Mouse (Mus musculus) megakaryocyte-erythroid progenitor cell, adult 5-6 weeks (primary cell): ENCODE data around the gene Krtap4-13. TPM values are rescaled to one million over a fixed set of nuclear protein-coding genes. Genes with fewer than 3 reads are reported as not detected.
"Not testable (repeated sequence)": the region's sequence is repeated elsewhere in the genome, so short reads cannot be mapped to it uniquely, and the experiment has no call there.

ENCODE experiments used
- ATAC-seq: replicated peaks from 2 replicates; pipeline ENCODE4 v1.8.0; 2016; ENCODE audit warnings: mild to moderate bottlenecking, inconsistent platforms; ENCODE audit not compliant: severe bottlenecking, poor library complexity, low FRiP score, low TSS enrichment
- total RNA-seq, 2 experiments: library from RNA; stranded (forward) in 1 of 2; stranded (reverse) in 1 of 2; fragments of 200-1000, 215-1000 nt in 1 of 2; fragments of >200 nt in 1 of 2; fragmentation: Nextera tagmentation in 1 of 2; gene quantifications; 2 replicates each; pipeline ENCODE4 v1.2.3; 2014 to 2017

Gene Krtap4-13
- total RNA-seq (2014; fragmentation: Nextera tagmentation) (not detected in 2 replicates), total RNA-seq (2017) (not detected in 2 replicates)

DNA sequence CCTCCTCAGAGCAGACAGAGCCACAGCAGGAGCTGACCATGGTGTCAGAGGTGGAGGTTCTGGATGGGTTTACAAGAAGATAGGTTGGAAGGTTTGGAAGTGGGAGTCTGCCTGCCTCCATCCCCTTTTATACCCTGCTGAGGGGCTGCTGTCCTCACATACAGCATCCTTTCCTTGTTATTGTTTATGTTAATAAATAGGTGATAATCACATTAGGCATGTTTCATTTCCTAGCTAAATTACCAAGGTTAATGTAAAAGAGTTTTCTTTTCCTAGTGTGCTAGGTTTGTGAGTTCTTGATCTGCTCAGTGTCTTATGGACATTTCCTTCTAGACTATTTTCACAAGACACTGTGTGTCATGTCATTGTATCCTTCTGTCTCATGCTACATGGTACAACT, at the start of gene Krtap4-13:
Krtap4-13 (minus strand) TSS at position 101 of the 400 bp plus-strand sequence.
- not testable (repeated sequence) for ATAC-seq

DNA sequence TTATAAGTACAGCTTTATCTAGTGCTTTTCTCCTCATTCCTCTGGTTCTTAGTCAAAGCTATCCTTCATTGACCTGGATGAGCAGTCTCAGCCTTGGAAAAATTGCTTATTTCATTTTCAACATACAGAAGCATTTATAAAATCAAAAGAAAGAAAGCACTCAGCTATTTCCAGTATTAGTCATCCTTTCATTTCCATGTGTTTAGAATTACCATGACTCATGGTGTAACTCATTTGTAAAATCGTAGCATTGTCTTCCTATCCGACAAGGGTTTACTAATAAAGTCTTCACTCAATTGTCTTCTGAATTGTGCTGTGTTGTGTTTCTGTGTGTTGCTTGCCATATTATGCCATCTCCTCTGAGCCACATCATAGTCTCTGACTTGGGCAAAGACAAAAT, 49.1 kb upstream of the Krtap4-13 start:
- no peak for ATAC-seq

DNA sequence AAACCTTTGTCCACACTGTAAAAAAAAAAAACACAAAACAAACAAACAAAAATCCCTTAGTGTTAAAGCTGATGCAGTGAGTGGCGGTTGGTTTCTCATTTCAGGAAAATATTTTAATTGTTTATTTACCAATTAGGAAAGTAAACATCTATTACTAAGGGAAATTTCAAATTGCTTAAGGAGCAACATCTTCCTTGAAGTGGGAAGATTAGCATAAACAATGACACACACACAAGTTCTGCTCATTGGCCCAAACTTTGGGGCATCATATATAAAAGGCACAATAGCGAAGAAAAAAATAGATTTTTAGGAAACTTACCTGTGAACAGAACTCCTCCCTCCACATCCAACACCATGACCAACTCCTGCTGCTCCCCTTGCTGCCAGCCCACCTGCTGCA, 47.9 kb upstream of the Krtap4-13 start, which contains the start of gene Gm11568:
Gm11568 (plus strand) TSS at position 301 of the 400 bp plus-strand sequence.
- ATAC-seq = no peak

DNA sequence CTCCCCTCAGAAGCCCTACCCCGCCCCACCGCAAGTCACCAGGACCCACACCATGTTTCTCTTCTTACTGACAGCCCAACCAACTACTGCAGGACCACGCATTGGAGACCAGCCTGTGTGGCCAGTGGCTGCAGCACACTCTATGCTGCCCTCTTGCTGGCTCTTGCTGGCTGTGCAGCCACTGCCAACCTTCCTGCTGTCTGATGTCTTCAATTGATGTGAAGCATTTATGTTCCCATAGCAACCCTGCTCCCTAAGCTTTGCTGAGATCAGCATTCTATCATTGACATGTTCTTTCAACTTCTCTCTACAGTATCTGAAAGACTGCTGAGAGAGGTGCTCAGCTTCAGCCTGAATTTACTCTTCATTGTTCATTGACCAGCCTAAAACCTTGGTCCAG, 44.4 kb upstream of the Krtap4-13 start:
- ATAC-seq = no peak

DNA sequence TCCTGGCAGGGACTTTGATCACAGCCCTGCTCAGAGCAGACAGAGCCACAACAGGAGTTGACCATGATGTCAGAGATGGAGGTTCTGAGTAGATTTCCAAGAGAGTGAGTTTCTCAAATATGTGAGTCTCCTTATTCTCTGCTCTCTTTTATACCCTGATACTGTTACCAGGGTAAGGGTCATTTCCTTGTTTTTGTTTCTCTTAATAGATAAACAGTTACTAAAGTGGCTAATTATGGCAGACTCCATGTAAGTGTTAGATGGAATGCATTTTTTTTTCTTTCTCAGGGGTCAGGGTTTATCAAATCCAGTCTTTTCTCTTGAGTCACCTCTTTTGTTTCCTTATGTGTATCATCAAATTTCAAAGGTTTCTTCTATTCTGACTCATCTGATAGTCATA, 41.8 kb upstream of the Krtap4-13 start, which contains the start of gene Krtap4-16:
Krtap4-16 (minus strand) TSS at position 101 of the 400 bp plus-strand sequence.
- ATAC-seq = no peak

DNA sequence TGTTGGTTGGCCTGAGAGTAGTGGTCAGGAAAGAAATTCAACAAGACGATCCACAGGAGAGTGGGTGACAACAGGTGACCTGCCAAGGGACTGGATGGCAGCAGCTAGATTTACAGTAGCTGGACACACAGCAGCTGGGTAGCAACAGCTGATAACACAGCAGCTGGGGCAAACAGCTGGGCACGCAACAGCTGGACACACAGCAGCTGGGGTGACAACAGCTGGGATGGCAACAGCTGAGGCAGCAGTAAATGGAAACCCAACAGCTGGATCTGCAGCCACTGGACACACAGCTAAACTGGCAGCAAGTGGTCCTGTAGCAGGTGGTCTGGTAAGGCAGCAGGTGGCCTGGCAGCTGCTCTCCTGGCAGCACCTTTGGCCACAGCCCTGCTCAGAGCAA, 37.1 kb upstream of the Krtap4-13 start:
- ATAC-seq = no peak

DNA sequence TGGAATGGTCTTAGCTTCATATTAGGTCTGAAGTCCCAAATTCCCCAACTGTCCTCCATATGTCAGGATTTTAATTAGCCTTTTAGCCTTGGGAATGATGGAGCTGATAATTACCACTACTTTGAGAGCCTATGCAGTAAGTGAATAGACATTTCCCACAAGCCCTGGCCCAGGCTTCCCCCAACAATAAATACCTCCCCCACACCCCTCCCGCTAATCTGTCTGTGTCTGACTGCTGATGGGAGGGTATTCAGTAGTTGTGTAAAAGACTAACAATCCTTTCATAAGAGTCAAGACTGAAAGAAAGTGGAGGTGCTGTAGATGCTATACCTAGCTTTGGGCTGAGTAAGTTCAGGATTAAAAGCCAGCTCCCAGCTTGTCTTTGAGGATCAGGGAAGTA, 32.5 kb upstream of the Krtap4-13 start:
- ATAC-seq = no peak

DNA sequence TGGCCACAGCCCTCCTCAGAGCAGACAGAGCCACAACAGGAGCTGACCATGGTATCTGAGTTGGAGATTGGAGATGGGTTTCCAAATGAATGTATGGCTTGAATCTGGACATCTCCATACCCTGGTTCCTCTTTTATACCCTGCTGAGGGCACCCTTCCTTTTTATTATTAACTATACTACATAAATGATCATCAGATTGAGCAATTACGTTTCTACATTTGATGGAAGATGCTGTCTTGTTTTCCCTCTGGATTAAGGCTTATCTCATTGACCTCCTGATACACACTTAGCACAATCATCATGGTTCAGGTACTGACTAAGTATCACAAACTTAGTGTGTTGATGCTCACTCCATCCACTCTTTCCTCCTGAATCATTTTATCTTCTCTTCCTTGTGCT, 28.3 kb upstream of the Krtap4-13 start, which contains the start of gene 2300003K06Rik:
2300003K06Rik (minus strand) TSS at position 101 of the 400 bp plus-strand sequence.
- ATAC-seq = no peak

DNA sequence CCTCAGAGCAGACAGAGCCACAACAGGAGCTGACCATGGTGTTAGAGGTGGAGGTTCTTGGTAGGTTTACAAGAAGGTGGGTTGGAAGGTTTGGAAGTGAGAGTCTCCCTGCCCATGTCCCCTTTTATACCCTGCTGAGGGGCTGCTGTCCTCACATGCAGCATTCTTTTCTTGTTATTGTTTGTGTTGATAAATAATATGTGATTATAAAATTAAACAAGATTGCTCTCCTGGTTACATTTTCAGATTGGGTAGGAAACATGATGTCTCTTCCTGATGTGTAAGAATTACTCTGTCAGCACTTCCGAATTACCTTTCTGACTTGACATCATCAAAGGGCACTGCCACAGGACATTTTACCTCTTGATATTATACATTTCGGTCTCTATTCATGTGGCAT, 5.9 kb upstream of the Krtap4-13 start, which contains the start of gene Gm11564:
Gm11564 (minus strand) TSS at position 101 of the 400 bp plus-strand sequence.
- ATAC-seq = not testable (repeated sequence)

DNA sequence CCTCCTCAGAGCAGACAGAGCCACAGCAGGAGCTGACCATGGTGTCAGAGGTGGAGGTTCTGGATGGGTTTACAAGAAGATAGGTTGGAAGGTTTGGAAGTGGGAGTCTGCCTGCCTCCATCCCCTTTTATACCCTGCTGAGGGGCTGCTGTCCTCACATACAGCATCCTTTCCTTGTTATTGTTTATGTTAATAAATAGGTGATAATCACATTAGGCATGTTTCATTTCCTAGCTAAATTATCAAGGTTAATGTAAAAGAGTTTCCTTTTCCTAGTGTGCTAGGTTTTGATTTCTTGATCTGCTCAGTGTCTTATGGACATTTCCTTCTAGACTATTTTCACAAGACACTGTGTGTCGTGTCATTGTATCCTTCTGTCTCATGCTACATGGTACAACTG, 5.3 kb downstream of the Krtap4-13 start, which contains the start of gene Gm11554:
Gm11554 (minus strand) TSS at position 101 of the 400 bp plus-strand sequence.
- not testable (repeated sequence) for ATAC-seq

DNA sequence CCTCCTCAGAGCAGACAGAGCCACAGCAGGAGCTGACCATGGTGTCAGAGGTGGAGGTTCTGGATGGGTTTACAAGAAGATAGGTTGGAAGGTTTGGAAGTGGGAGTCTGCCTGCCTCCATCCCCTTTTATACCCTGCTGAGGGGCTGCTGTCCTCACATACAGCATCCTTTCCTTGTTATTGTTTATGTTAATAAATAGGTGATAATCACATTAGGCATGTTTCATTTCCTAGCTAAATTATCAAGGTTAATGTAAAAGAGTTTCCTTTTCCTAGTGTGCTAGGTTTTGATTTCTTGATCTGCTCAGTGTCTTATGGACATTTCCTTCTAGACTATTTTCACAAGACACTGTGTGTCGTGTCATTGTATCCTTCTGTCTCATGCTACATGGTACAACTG, 10.9 kb downstream of the Krtap4-13 start, which contains the start of gene Gm11569:
Gm11569 (minus strand) TSS at position 101 of the 400 bp plus-strand sequence.
- not testable (repeated sequence) for ATAC-seq

DNA sequence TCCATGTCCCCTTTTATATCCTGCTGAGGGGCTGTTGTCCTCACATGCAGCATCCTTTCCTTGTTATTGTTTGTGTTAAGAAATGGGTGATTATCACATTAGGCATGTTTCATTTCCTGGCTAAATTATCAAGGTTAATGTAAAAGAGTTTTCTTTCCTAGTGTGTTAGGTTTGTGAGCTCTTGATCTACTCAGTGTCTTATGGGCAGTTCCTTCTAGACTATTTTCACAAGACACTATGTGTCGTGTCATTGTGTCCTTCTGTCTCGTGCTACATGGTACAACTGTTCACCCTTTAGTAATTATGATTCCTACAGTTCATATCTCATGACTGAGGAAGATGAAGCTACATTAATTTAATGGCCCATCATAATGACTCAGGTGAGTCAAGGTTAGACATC, 16.3 kb downstream of the Krtap4-13 start, which contains the start of gene Gm11596:
Gm11596 (minus strand) TSS at position 101 of the 400 bp plus-strand sequence.
- ATAC-seq = no peak

DNA sequence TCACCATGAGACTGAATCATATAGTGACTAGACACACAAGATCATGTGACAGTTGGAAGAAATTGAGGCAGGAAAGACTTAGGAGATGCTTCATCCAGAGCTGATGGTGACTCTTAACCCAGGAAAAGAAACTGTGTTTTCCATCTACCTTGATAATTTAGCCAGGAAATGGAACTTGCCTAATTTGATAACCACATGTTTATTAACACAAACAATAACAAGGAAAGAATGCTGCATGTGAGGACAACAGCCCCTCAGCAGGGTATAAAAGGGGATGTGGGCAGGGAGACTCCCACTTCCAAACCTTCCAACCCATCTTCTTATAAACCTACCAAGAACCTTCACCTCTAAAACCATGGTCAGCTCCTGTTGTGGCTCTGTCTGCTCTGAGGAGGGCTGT, 24.8 kb downstream of the Krtap4-13 start, which contains the start of gene Krtap4-9:
Krtap4-9 (plus strand) TSS at position 301 of the 400 bp plus-strand sequence.
- ATAC-seq = not testable (repeated sequence)

DNA sequence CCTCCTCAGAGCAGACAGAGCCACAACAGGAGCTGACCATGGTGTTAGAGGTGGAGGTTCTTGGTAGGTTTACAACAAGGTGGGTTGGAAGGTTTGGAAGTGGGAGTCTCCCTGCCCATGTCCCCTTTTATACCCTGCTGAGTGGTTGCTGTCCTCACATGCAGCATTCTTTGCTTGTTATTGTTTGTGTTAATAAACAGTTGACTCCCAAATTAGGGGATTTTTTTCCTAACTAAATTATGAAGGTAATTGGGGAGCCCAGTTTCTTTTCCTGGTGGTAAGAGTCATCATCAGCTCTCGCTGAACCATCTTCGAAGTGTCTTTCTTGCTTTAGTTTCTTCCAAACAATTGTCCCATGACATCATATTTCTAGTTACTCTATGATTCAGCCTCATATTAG, 29.1 kb downstream of the Krtap4-13 start, which contains the start of gene Krtap4-8:
Krtap4-8 (minus strand) TSS at position 101 of the 400 bp plus-strand sequence.
- ATAC-seq = no peak

DNA sequence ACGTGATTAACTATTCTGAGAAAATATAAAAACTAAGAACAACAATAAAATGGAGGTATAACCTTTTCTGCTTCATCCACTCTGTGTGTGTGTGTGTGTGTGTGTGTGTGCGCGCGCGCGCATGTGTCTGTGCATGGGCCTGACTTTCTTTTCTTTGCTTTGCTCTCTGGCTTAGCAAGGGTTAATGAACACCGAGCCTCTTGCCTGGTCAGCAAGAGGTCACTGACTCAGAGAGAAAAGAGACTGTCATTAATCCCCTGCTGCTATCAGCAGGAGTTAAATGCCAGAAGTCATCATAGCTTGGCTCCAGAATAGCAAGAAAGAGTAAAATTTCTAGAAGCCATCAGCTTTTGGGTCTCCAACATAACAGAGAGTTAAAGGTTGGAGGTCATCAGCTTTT, 31.3 kb downstream of the Krtap4-13 start:
- ATAC-seq = no peak

DNA sequence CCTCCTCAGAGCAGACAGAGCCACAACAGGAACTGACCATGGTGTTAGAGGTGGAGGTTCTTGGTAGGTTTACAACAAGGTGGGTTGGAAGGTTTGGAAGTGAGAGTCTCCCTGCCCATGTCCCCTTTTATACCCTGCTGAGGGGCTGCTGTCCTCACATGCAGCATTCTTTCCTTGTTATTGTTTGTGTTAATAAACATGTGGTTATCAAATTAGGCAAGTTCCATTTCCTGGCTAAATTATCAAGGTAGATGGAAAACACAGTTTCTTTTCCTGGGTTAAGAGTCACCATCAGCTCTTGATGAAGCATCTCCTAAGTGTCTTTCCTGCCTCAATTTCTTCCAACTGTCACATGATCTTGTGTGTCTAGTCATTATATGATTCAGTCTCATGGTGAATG, 36.9 kb downstream of the Krtap4-13 start, which contains the start of gene Gm11595:
Gm11595 (minus strand) TSS at position 101 of the 400 bp plus-strand sequence.
- not testable (repeated sequence) for ATAC-seq

DNA sequence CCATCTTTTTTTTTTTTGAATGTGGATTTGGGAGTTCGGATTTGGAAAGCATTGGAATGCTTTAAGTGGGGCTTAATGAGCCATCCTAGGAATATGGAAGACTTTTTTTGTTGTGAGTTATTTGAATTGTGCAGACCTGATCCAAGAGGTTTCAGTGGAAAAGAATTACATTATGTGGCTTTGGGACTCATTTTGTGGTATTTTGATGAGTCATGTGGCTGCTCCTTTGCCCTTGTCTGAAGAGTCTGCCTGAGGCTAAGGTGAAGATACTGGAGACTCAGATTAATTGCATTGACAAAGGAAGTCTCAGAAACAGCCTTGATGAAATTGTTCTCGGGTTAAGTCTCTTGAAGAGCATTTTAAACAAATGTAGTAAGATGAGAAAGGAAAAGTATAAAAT, 41.3 kb downstream of the Krtap4-13 start:
- ATAC-seq = no peak
